Mouse (Mus musculus) forebrain, postnatal 0 days (tissue): Measurements from ENCODE around the gene Kazn. TPM values are rescaled to one million over a fixed set of nuclear protein-coding genes. Genes with fewer than 3 reads are reported as not detected.

Experiments
- ATAC-seq: fragments of 200-750 bp; cut with Nextera tagmentation; 2 replicates; pipeline ENCODE4 v1.8.0; 2017; ENCODE audit warnings: mild to moderate bottlenecking, moderate library complexity
- DNase-seq: peaks from one replicate; pipeline ENCODE4 v3.0.0-alpha.2; 2015
- H3K27ac ChIP-seq: fragments of 300-500 bp; sonication (generic); 2 replicates; pipeline ENCODE4 v1.5.1; 2014; ENCODE audit warnings: low read depth, mild to moderate bottlenecking, antibody characterized with exemption, low read length, moderate library complexity, mixed read lengths
- H3K27me3 ChIP-seq: fragments of 300-500 bp; sonication (generic); 2 replicates; pipeline ENCODE4 v1.6.1; 2014; ENCODE audit warnings: mild to moderate bottlenecking, low read length, mixed read lengths; ENCODE audit not compliant: insufficient read depth
- H3K36me3 ChIP-seq: fragments of 300-500 bp; sonication (generic); 2 replicates; pipeline ENCODE4 v1.6.1; 2014; ENCODE audit warnings: mild to moderate bottlenecking, moderate library complexity; ENCODE audit not compliant: insufficient read depth
- H3K4me1 ChIP-seq: fragments of 300-500 bp; sonication (generic); 2 replicates; pipeline ENCODE4 v1.6.1; 2014; ENCODE audit warnings: antibody characterized with exemption; ENCODE audit not compliant: insufficient read depth
- H3K4me2 ChIP-seq: fragments of 300-500 bp; sonication (generic); 2 replicates; pipeline ENCODE4 v1.6.1; 2014; ENCODE audit warnings: low read depth, mild to moderate bottlenecking, moderate library complexity
- H3K4me3 ChIP-seq: fragments of 300-500 bp; sonication (generic); 2 replicates; pipeline ENCODE4 v1.5.1; 2014; ENCODE audit warnings: low read depth, low read length, mixed read lengths
- H3K9ac ChIP-seq: fragments of 300-500 bp; sonication (generic); 2 replicates; pipeline ENCODE4 v1.6.1; 2014; ENCODE audit warnings: mild to moderate bottlenecking
- H3K9me3 ChIP-seq: fragments of 300-500 bp; sonication (generic); 2 replicates; pipeline ENCODE4 v1.6.1; 2016; ENCODE audit warnings: low read length
- CTCF ChIP-seq: sonication (generic); IDR thresholded peaks from 2 replicates; pipeline ENCODE4 v1.5.1; 2016; ENCODE audit warnings: antibody characterized with exemption, control low read depth, low read depth
- WGBS: fragments of 180-500 bp; shearing (Covaris S2); extraction: QIAGEN DNeasy Blood & Tissue Kit; methylation state at CpG from one replicate; pipeline ENCODE4 v1.1.7; 2014; 5-methylcytosine and 5-hydroxymethylcytosine counted together
- polyA plus RNA-seq: library from polyadenylated mRNA; unstranded; fragments of >200 nt; fragmentation: Nextera tagmentation; extraction: Ambion mirVana; gene quantifications from 2 replicates; pipeline ENCODE4 v1.2.1, GENCODE M21; 2015
- total RNA-seq: library from RNA; depleted of rRNA; stranded (reverse); fragments of >200 nt; gene quantifications from 2 replicates; pipeline ENCODE4 v1.2.3, GENCODE M21; 2014

Gene Kazn
- total and polyA plus RNA-seq, 2 experiments from 2014 or later: 18.7 to 56.4 TPM

- 49% methylated on average over 6 of the region's 6 CpGs for WGBS
- H3K9ac ChIP-seq: no peak overlapping the region
- no peaks in the 10 kb centered on the region for H3K27me3 ChIP-seq
- no peak overlapping the region for H3K4me2 ChIP-seq
- H3K9me3 ChIP-seq: no peaks in the 10 kb centered on the region
- no peak for TF ChIP-seq CTCF
- H3K4me3 ChIP-seq: no peak overlapping the region
- DNase-seq: no peak
- ATAC-seq: no peak
- no peaks in the 10 kb centered on the region for H3K36me3 ChIP-seq
- no peaks in the 10 kb centered on the region for H3K4me1 ChIP-seq
- H3K27ac ChIP-seq: no peak overlapping the region
These were observed 65.2 kb downstream of the Kazn start for GRCm38 (mm10) chr4:142173981-142174485.

- no peaks in the 10 kb centered on the region for H3K36me3 ChIP-seq
- no peak overlapping the region for H3K4me3 ChIP-seq
- no peaks in the 10 kb centered on the region for H3K27me3 ChIP-seq
- no peaks in the 10 kb centered on the region for H3K4me1 ChIP-seq
- ATAC-seq: no peak
- TF ChIP-seq CTCF: no peak
- WGBS: 83% methylated on average over 4 of the region's 4 CpGs
- no peak for DNase-seq
- no peak overlapping the region for H3K4me2 ChIP-seq
- no peak overlapping the region for H3K27ac ChIP-seq
- H3K9me3 ChIP-seq: no peaks in the 10 kb centered on the region
- H3K9ac ChIP-seq: no peak overlapping the region
These were observed 66.3 kb downstream of the Kazn start for GRCm38 (mm10) chr4:142172942-142173341.

- H3K4me2 ChIP-seq: no peak overlapping the region
- no peak overlapping the region for H3K4me3 ChIP-seq
- H3K36me3 ChIP-seq: no peaks in the 10 kb centered on the region
- WGBS: 71% methylated on average over 7 of the region's 8 CpGs
- no peaks in the 10 kb centered on the region for H3K27me3 ChIP-seq
- no peak overlapping the region for H3K27ac ChIP-seq
- H3K4me1 ChIP-seq: no peaks in the 10 kb centered on the region
- no peak for DNase-seq
- ATAC-seq: no peak
- no peak overlapping the region for H3K9ac ChIP-seq
- no peaks in the 10 kb centered on the region for H3K9me3 ChIP-seq
- TF ChIP-seq CTCF: no peak
These were observed 67.3 kb downstream of the Kazn start for GRCm38 (mm10) chr4:142171788-142172497.

GRCm38 (mm10) chr4:142170882-142171768 lies 68.1 kb downstream of the Kazn start:
- ATAC-seq (no peak), DNase-seq (no peak)
- Histone ChIP-seq H3K4me2 (no peak overlapping the region), H3K4me3 (no peak overlapping the region), H3K4me1 (no peaks in the 10 kb centered on the region), H3K27ac (no peak overlapping the region), H3K9ac (no peak overlapping the region), H3K9me3 (no peaks in the 10 kb centered on the region), H3K36me3 (no peaks in the 10 kb centered on the region), H3K27me3 (no peaks in the 10 kb centered on the region)
- TF ChIP-seq CTCF: no peak
- 53% methylated on average over 18 of the region's 18 CpGs for WGBS

- 85% methylated on average over 4 of the region's 4 CpGs for WGBS
- H3K4me2 ChIP-seq: no peak overlapping the region
- ATAC-seq (no peak), DNase-seq (no peak)
- H3K27me3 ChIP-seq: no peaks in the 10 kb centered on the region
- H3K9me3 ChIP-seq: no peaks in the 10 kb centered on the region
- no peaks in the 10 kb centered on the region for H3K4me1 ChIP-seq
- no peak overlapping the region for H3K4me3 ChIP-seq
- H3K9ac ChIP-seq: no peak overlapping the region
- no peak for TF ChIP-seq CTCF
- H3K27ac ChIP-seq: no peak overlapping the region
- H3K36me3 ChIP-seq: no peaks in the 10 kb centered on the region
These were observed 69.6 kb downstream of the Kazn start for GRCm38 (mm10) chr4:142169636-142170035.

- TF ChIP-seq CTCF: no peak
- no peak overlapping the region for H3K4me3 ChIP-seq
- H3K36me3 ChIP-seq: no peaks in the 10 kb centered on the region
- no peak overlapping the region for H3K9ac ChIP-seq
- WGBS: 84% methylated on average over 7 of the region's 7 CpGs
- no peaks in the 10 kb centered on the region for H3K9me3 ChIP-seq
- H3K4me2 ChIP-seq: no peak overlapping the region
- ATAC-seq (no peak), DNase-seq (no peak)
- H3K27ac ChIP-seq: no peak overlapping the region
- no peaks in the 10 kb centered on the region for H3K4me1 ChIP-seq
- no peaks in the 10 kb centered on the region for H3K27me3 ChIP-seq
These were observed 70.8 kb downstream of the Kazn start for GRCm38 (mm10) chr4:142168352-142168751.
